Mouse (Mus musculus): ENCODE data around the gene A830005F24Rik. TPM values are rescaled to one million over a fixed set of nuclear protein-coding genes. Genes with fewer than 3 reads are reported as not detected.
"Not testable (repeated sequence)": the region's sequence is repeated elsewhere in the genome, so short reads cannot be mapped to it uniquely, and the experiment has no call there.

The A830005F24Rik gene
- polyA plus RNA-seq, 1 experiment from 2014 or later: 3.2 TPM

- no peak overlapping the region for H3K4me2 ChIP-seq (replicated peaks)
- H3K27ac ChIP-seq: no peak overlapping the region
- H3K4me3 ChIP-seq: no peak overlapping the region
- H3K36me3 ChIP-seq: no peaks in the 10 kb centered on the region
- peaks cover 4% of the 10 kb centered on the region; the same call in 1 of the 2 replicates for H3K9me3 ChIP-seq
- H3K4me1 ChIP-seq: peaks cover 9% of the 10 kb centered on the region
- WGBS: 77% methylated on average over 4 of the region's 4 CpGs
- no peak overlapping the region for H3K9ac ChIP-seq
- H3K27me3 ChIP-seq: no peaks in the 10 kb centered on the region
- ATAC-seq (ENCODE audit: low FRiP score, low read depth): no peak
Observed at GRCm38 (mm10) chr13:48515861-48516260, 2.5 kb downstream of the A830005F24Rik start.

- not testable (repeated sequence) for H3K4me2 ChIP-seq (replicated peaks); H3K36me3 ChIP-seq; ATAC-seq (ENCODE audit: low FRiP score, low read depth); H3K4me3 ChIP-seq; H3K4me1 ChIP-seq; H3K27ac ChIP-seq; H3K27me3 ChIP-seq; H3K9ac ChIP-seq; H3K9me3 ChIP-seq
Observed at GRCm38 (mm10) chr13:48519122-48519521, 5.8 kb downstream of the A830005F24Rik start.

- H3K4me1 ChIP-seq: 0 out of 2 replicates have a peak, but pooled peaks cover 2% of the 10 kb centered on the region
- no peaks in the 10 kb centered on the region for H3K36me3 ChIP-seq
- no peaks in the 10 kb centered on the region for H3K27me3 ChIP-seq
- ATAC-seq (ENCODE audit: low FRiP score, low read depth): no peak
- H3K4me3 ChIP-seq: no peak overlapping the region
- H3K4me2 ChIP-seq (replicated peaks): no peak overlapping the region
- 74% methylated on average over 5 of the region's 5 CpGs for whole genome bisulfite sequencing
- no peaks in the 10 kb centered on the region for H3K9me3 ChIP-seq
- H3K27ac ChIP-seq: no peak overlapping the region
- H3K9ac ChIP-seq: no peak overlapping the region
Observed at GRCm38 (mm10) chr13:48525745-48526144, 12.4 kb downstream of the A830005F24Rik start.

DNA sequence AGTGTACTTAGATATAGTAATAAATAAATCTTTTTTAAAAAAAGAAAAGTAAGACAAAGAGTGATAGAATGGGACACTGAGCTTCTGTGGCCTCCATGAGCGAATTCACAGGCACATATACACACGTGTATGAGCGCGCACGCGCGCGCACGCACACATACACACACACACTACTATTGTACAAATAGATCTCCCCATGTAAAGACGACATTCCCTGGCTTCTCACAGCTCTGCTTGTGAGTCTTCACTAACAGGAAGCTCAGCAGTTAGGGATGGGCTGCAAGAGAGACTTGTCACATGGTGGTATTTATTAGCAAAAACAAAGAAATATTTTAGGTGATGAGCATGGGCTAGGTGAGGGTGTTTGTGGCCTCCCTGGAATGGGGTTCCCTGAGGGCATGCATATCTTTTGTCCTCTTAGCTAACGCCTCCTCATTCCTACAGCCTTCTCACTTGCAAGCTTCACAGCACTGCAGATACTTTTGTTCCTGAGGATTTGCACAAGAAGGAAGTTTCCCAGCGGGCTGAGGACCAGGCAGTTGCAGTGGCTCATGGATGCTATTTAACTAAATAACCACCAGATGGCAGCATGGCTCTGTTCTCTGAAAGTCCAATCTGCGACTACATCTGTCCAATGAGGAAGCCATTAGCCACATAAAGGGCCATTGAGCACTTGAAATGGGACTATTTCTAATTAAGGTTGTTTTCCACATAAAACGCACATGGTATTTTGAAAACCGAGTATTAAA lies 14.9 kb downstream of the A830005F24Rik start:
- no peak overlapping the region for H3K4me2 ChIP-seq (replicated peaks)
- H3K9me3 ChIP-seq: no peaks in the 10 kb centered on the region
- no peak overlapping the region for H3K4me3 ChIP-seq
- no peaks in the 10 kb centered on the region for H3K27me3 ChIP-seq
- no peak overlapping the region for H3K9ac ChIP-seq
- peak; percentile 78 for ATAC-seq (ENCODE audit: low FRiP score, low read depth)
- no peaks in the 10 kb centered on the region for H3K36me3 ChIP-seq
- no peak overlapping the region for H3K27ac ChIP-seq
- WGBS: 52% methylated on average over 15 of the region's 15 CpGs
- H3K4me1 ChIP-seq: 0 out of 2 replicates have a peak, but pooled peaks cover 2% of the 10 kb centered on the region

GRCm38 (mm10) chr13:48529028-48529427 lies 15.7 kb downstream of the A830005F24Rik start:
- Histone ChIP-seq H3K36me3 (no peaks in the 10 kb centered on the region; the same call in 1 of the 2 replicates), H3K27me3 (no peaks in the 10 kb centered on the region), H3K9me3 (no peaks in the 10 kb centered on the region), H3K4me1 (0 out of 2 replicates have a peak, but pooled peaks cover 2% of the 10 kb centered on the region), H3K27ac (peak overlapping the region; percentile 61), H3K4me3 (no peak overlapping the region), H3K4me2 (replicated peaks) (no peak overlapping the region), H3K9ac (no peak overlapping the region)
- WGBS: 46% methylated on average over 2 of the region's 2 CpGs
- peak; percentile 46; the same call in 1 of the 2 replicates for ATAC-seq (ENCODE audit: low FRiP score, low read depth)

DNA sequence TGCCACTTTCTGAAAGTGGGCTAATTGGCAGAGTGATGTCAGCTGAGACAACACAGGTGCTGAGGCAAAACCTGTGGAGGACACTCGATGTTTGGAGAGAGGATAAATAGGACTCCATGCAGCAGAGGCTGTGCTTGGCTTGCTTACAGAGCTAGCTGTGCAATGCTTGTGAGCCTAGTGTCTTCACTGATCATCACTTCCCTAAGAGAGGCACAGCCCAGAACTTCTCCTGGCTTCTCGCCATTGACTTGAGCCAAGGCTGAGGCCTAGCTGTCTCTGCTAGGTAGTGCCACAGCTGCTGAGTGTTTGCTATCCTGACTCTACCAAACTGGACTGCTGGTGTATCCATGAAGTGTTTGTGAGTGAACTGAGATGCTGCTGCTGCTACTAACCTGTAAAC lies 17.3 kb downstream of the A830005F24Rik start:
- H3K9ac ChIP-seq: no peak overlapping the region
- H3K9me3 ChIP-seq: no peaks in the 10 kb centered on the region
- H3K27me3 ChIP-seq: no peaks in the 10 kb centered on the region
- H3K27ac ChIP-seq: no peak overlapping the region
- ATAC-seq (ENCODE audit: low FRiP score, low read depth): no peak
- H3K4me3 ChIP-seq: no peak overlapping the region
- H3K4me2 ChIP-seq (replicated peaks): no peak overlapping the region
- peaks cover 8% of the 10 kb centered on the region; the same call in 1 of the 2 replicates for H3K36me3 ChIP-seq
- peaks cover 2% of the 10 kb centered on the region; the same call in 1 of the 2 replicates for H3K4me1 ChIP-seq
- 78% methylated on average over 2 of the region's 2 CpGs for WGBS

DNA sequence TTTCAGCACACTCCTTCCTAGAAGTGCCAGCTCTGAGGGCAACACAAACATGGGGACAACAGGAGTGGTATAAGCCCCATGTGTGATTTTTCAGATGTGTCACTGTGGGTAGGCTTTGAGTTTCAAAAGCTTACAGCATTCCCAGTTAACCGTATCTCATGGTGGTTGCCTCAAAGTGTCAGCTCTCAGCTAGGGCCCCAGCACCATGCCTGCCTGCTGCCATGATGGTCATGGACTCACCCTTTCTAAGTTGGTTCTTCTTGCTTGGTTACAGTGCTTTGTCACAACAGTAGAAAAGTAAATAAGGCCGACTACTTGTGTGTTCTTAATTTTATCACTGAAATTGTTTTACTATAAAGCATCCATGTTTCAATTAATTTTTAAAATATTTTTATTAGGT lies 18.1 kb downstream of the A830005F24Rik start:
- no peaks in the 10 kb centered on the region for H3K27me3 ChIP-seq
- no peak overlapping the region for H3K4me3 ChIP-seq
- H3K4me2 ChIP-seq (replicated peaks): no peak overlapping the region
- H3K9me3 ChIP-seq: no peaks in the 10 kb centered on the region
- no peak overlapping the region for H3K9ac ChIP-seq
- no peak overlapping the region for H3K27ac ChIP-seq
- WGBS: 84% methylated on average over 2 of the region's 2 CpGs
- ATAC-seq (ENCODE audit: low FRiP score, low read depth): no peak
- H3K36me3 ChIP-seq: peaks cover 13% of the 10 kb centered on the region; the same call in 1 of the 2 replicates
- peaks cover 2% of the 10 kb centered on the region; the same call in 1 of the 2 replicates for H3K4me1 ChIP-seq

DNA sequence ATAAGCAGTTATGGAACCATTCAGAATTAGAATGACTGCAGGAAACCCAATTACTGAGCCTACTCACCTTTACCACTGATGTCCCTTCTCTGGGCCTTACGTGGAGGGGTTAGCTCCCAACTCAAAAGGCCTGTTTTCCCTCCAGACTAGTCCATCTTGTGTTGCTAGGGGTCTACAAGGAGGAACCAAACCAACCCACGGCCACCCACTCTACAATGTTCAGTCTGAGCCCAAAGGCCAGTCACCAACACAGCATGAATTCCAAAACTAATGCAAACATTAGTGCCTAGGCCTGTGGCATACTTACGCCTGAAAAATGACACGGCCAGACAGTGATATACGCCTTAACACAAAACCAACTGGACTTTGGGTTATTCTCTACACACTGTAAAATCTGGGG lies 20.1 kb downstream of the A830005F24Rik start:
- 91% methylated on average over 5 of the region's 5 CpGs for WGBS
- no peak overlapping the region for H3K4me2 ChIP-seq (replicated peaks)
- no peaks in the 10 kb centered on the region for H3K9me3 ChIP-seq
- no peak overlapping the region for H3K4me3 ChIP-seq
- H3K4me1 ChIP-seq: no peaks in the 10 kb centered on the region; the same call in 1 of the 2 replicates
- H3K9ac ChIP-seq: no peak overlapping the region
- peaks cover 25% of the 10 kb centered on the region for H3K36me3 ChIP-seq
- ATAC-seq (ENCODE audit: low FRiP score, low read depth): no peak
- H3K27ac ChIP-seq: no peak overlapping the region
- H3K27me3 ChIP-seq: no peaks in the 10 kb centered on the region

GRCm38 (mm10) chr13:48540488-48540887 lies 27.1 kb downstream of the A830005F24Rik start:
- H3K27ac ChIP-seq: no peak overlapping the region
- no peaks in the 10 kb centered on the region for H3K27me3 ChIP-seq
- 0 out of 2 replicates have a peak overlapping the region, but pooled peaks have one; percentile 5 for H3K4me3 ChIP-seq
- H3K4me2 ChIP-seq (replicated peaks): peak overlapping the region; percentile 34
- peaks cover 45% of the 10 kb centered on the region for H3K4me1 ChIP-seq
- no peak overlapping the region for H3K9ac ChIP-seq
- H3K36me3 ChIP-seq: peaks cover 19% of the 10 kb centered on the region
- ATAC-seq (ENCODE audit: low FRiP score, low read depth): no peak
- 46% methylated on average over 1 of the region's 1 CpGs for WGBS
- no peaks in the 10 kb centered on the region for H3K9me3 ChIP-seq

DNA sequence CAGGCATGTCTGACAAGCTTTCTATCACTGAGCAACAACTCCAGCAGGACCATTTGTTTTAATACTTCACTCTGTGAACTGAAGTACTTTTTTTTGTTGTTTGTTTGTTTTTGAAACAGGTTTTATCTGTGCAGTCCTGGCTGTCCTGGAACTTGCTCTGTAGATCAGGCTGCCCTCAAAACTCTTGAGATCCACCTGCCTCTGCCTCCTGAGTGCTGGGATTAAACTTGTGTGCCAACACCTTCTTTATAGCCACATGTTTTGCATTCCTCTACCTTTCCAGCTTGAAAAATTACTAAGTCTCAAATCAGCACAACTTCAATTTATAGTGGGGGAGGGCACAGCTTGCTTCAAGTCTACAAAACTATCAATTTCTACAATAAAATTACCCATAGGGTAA lies 31.0 kb downstream of the A830005F24Rik start:
- H3K9me3 ChIP-seq: no peaks in the 10 kb centered on the region
- no peaks in the 10 kb centered on the region for H3K36me3 ChIP-seq
- H3K27ac ChIP-seq: no peak overlapping the region
- ATAC-seq (ENCODE audit: low FRiP score, low read depth): no peak
- peaks cover 47% of the 10 kb centered on the region for H3K4me1 ChIP-seq
- H3K27me3 ChIP-seq: no peaks in the 10 kb centered on the region
- H3K9ac ChIP-seq: 0 out of 2 replicates have a peak overlapping the region, but pooled peaks have one; percentile 50
- peak overlapping the region; percentile 70 for H3K4me2 ChIP-seq (replicated peaks)
- peak overlapping the region; percentile 90 for H3K4me3 ChIP-seq

- Histone ChIP-seq H3K27me3 (no peaks in the 10 kb centered on the region), H3K9ac (peak overlapping the region; percentile 92), H3K27ac (no peak overlapping the region), H3K4me3 (peak overlapping the region; percentile 90), H3K4me2 (replicated peaks) (peak overlapping the region; percentile 70), H3K9me3 (no peaks in the 10 kb centered on the region), H3K4me1 (peaks cover 44% of the 10 kb centered on the region), H3K36me3 (no peaks in the 10 kb centered on the region)
- WGBS: 49% methylated on average over 4 of the region's 4 CpGs
- ATAC-seq (ENCODE audit: low FRiP score, low read depth): no peak
Observed at GRCm38 (mm10) chr13:48544867-48545266, 31.5 kb downstream of the A830005F24Rik start.

DNA sequence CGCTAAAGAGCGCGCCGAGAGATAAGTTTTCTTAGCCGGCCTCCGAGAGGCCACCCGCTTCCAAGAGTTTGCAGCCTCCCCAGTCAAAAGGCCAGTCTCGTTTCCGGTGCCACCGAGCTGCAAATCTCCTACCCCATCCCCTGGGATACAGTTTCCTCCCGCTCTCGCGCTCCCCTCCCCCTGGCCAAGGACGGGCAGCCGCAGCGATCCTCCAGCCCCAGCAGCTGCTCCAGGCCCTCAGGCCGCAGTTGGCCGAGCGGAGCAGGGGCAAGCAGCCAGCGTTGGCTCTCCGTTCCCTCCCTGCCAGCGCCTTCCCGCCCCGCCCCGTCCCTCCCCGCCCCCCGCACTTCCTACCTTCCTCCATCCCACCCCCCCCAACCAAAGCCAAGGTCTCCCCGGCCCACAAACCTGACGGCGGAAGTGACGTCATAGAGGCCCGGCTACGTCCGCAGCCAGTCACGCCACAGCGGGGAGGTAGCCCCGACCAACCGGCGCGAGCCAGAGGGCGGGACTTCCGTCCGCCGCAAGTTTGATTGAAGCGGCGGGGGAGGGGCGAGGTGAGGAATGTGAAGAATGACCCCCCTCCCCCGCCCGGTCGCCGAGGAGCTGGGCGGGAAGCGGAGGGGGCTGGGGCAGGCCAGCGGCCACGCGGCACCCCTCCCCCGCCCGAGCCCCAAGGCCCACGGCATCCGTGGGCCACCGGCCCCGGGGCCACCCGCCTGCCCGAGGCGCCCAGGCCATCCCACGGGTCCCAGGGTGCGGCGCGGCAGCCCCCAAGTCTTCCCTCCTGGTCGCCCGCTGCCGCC lies 32.3 kb downstream of the A830005F24Rik start:
- H3K27ac ChIP-seq: peak overlapping the region; percentile 99
- peaks cover 37% of the 10 kb centered on the region for H3K4me1 ChIP-seq
- H3K4me3 ChIP-seq: peak overlapping the region; percentile 90
- ATAC-seq (ENCODE audit: low FRiP score, low read depth): peak; percentile 87
- peak overlapping the region; percentile 70 for H3K4me2 ChIP-seq (replicated peaks)
- no peaks in the 10 kb centered on the region for H3K9me3 ChIP-seq
- under 1% methylated on average over 42 of the region's 72 CpGs for WGBS
- peak overlapping the region; percentile 98 for H3K9ac ChIP-seq
- no peaks in the 10 kb centered on the region for H3K27me3 ChIP-seq
- H3K36me3 ChIP-seq: no peaks in the 10 kb centered on the region

Data from limb, embryonic 13.5 days (tissue).